In the genomic region with DNA sequence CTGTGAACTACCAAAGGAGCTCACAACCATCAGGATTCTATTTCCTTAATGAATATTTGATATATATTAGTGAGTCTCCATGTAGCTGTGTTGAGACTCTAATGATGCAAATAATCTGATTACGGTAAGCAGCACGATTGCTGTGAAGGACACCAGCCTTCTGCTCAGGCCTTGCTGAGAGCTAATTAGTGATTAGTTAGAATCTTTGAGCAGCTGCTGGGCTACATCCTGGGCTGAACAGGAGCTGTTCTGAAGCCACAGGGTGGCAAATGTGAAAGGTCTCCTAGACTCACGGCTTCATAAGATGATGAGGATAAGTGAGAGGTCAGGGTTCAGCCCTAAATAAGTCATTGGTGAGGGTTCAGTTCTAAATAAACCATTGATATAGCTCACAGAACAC, we compare ENCODE assay signal across 20 mouse cellular contexts. TPM values are rescaled to one million over a fixed set of nuclear protein-coding genes. Genes with fewer than 3 reads are reported as not detected.
"Had no signal": no experiment of that assay in that cellular context is flagged by ENCODE, and none has a peak within 500 bp of the region (broad histone marks: within the 10 kb centered on the region; RNA-seq: fewer than 3 reads in every experiment).

No protein-coding gene starts in this region.

- ATAC-seq: lung, postnatal 0 days had no signal

- H3K4me2 ChIP-seq: liver, embryonic 11.5 days; liver, embryonic 15.5 days; neural tube, embryonic 13.5 days; stomach, embryonic 15.5 days had no signal

- H3K27me3 ChIP-seq: liver, embryonic 15.5 days; neural tube, embryonic 13.5 days; stomach, embryonic 15.5 days had no signal

- H3K9ac ChIP-seq: liver, embryonic 15.5 days; neural tube, embryonic 13.5 days; stomach, embryonic 15.5 days had no signal

- DNase-seq: kidney, postnatal 10 days; kidney, postnatal 4 days; lung, adult 2 months; lung, postnatal 36 days; midbrain, embryonic 14.5 days; right cerebral cortex, postnatal 4 days; thymus, adult 2 months; thymus, postnatal 25 days had no signal

- H3K4me1 ChIP-seq: limb, embryonic 10.5 days; liver, embryonic 15.5 days; neural tube, embryonic 13.5 days; stomach, embryonic 15.5 days had no signal

- H3K36me3 ChIP-seq: limb, embryonic 10.5 days; liver, embryonic 15.5 days; neural tube, embryonic 13.5 days; stomach, embryonic 15.5 days had no signal

- H3K4me3 ChIP-seq: left cerebral cortex, adult 2 months; limb, embryonic 10.5 days; liver, embryonic 15.5 days; neural tube, embryonic 13.5 days; stomach, embryonic 15.5 days had no signal

- H3K9me3 ChIP-seq: limb, embryonic 10.5 days; liver, embryonic 15.5 days; neural tube, embryonic 13.5 days; stomach, embryonic 15.5 days had no signal

- H3K27ac ChIP-seq: left cerebral cortex, adult 2 months; limb, embryonic 10.5 days; liver, embryonic 15.5 days; neural tube, embryonic 13.5 days; stomach, embryonic 15.5 days had no signal

RNA-seq across cellular contexts. Expression of gene Ckmt2, which starts 29.7 kb away (rescaled TPM):
- total RNA-seq: left cerebral cortex, adult 2 months; left cerebral cortex, postnatal 14 days; megakaryocyte progenitor cell, adult 5-6 weeks; monocyte, adult 5-6 weeks had no signal
- polyA plus RNA-seq: kidney, embryonic 14.5 days; limb, embryonic 10.5 days; liver, embryonic 11.5 days; midbrain, embryonic 14.5 days; urinary bladder, adult 2 months had no signal
